In the genomic region with DNA sequence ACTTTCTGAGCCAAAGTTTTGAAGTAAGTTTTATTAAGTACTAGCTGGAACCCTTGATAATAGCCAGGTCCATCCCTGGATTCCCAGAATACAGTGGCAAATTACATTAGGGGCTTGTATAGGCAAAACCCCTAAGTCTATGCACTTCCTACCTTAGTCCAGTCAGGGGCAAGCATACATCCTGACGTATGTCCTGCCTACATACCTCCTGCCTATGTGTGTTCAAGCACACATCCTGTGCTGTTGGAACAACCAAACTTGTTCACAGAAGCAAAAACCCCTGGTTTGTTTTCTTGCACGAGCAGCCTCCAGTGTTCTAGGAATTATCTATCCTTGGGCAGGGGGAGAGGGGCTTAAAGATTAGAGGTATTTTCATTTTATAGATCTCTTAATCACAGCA, we compare ENCODE assay signal across 24 mouse cellular contexts.
DNase-seq lines count a peak whose midpoint lies in the region; ATAC-seq lines count a peak whose summit lies in the region.
"Had no signal": no experiment of that assay in that cellular context is flagged by ENCODE, and none has a peak within 500 bp of the region (broad histone marks: within the 10 kb centered on the region; RNA-seq: fewer than 3 reads in every experiment).

No protein-coding gene starts in this region.

- no peak overlapping the region; the same call in 1 of the 2 replicates for H3K27ac ChIP-seq in liver, embryonic 11.5 days (ENCODE audit: low read depth, low read length)
- peak overlapping the region; percentile 14; the same call in 1 of the 2 replicates for H3K27ac ChIP-seq in liver, embryonic 13.5 days
- H3K27ac ChIP-seq in hindbrain, embryonic 10.5 days: no peak overlapping the region
- H3K27ac ChIP-seq: forebrain, embryonic 10.5 days; forebrain, embryonic 13.5 days; gastrocnemius, adult 2 months; heart, embryonic 15.5 days; hindbrain, embryonic 12.5 days; hindbrain, embryonic 15.5 days had no signal

- ATAC-seq in liver, embryonic 11.5 days (replicated peaks; ENCODE audit: low FRiP score): no peak
- ATAC-seq in liver, embryonic 13.5 days (ENCODE audit: low read depth): no peak
- ATAC-seq: activated CD4-positive, CD25-positive, alpha-beta regulatory T cell, adult 4 months; forebrain, embryonic 13.5 days; forebrain, postnatal 0 days had no signal

- WGBS in liver, embryonic 11.5 days: 52% methylated on average over 2 of the region's 2 CpGs
- 45% methylated on average over 2 of the region's 2 CpGs for WGBS in liver, embryonic 13.5 days (ENCODE audit: insufficient replicate concordance)
- WGBS in hindbrain, embryonic 10.5 days: 60% methylated on average over 2 of the region's 2 CpGs

- H3K27me3 ChIP-seq in liver, embryonic 11.5 days (replicated peaks; ENCODE audit: control insufficient read depth, insufficient read depth, low read length): no peaks in the 10 kb centered on the region
- H3K27me3 ChIP-seq in liver, embryonic 13.5 days: no peaks in the 10 kb centered on the region
- H3K27me3 ChIP-seq in hindbrain, embryonic 10.5 days (ENCODE audit: insufficient read depth, poor library complexity, severe bottlenecking): no peaks in the 10 kb centered on the region
- H3K27me3 ChIP-seq: forebrain, embryonic 13.5 days; heart, embryonic 12.5 days; heart, embryonic 15.5 days; hindbrain, embryonic 12.5 days; hindbrain, embryonic 15.5 days had no signal

- H3K4me2 ChIP-seq in liver, embryonic 11.5 days: no peak overlapping the region
- no peak overlapping the region for H3K4me2 ChIP-seq in liver, embryonic 13.5 days
- H3K4me2 ChIP-seq: forebrain, embryonic 13.5 days; heart, embryonic 12.5 days; heart, embryonic 15.5 days; hindbrain, embryonic 12.5 days; hindbrain, embryonic 15.5 days had no signal

- H3K4me3 ChIP-seq in liver, embryonic 11.5 days (ENCODE audit: low read depth, low read length): no peak overlapping the region
- H3K4me3 ChIP-seq in liver, embryonic 13.5 days (replicated peaks): no peak overlapping the region
- no peak overlapping the region for H3K4me3 ChIP-seq in hindbrain, embryonic 10.5 days
- H3K4me3 ChIP-seq: forebrain, embryonic 10.5 days; forebrain, embryonic 13.5 days; gastrocnemius, adult 2 months; heart, embryonic 12.5 days; heart, embryonic 15.5 days; hindbrain, embryonic 12.5 days; hindbrain, embryonic 15.5 days had no signal

- no peaks in the 10 kb centered on the region for H3K36me3 ChIP-seq in liver, embryonic 11.5 days (ENCODE audit: control insufficient read depth, insufficient read depth, low read length)
- no peaks in the 10 kb centered on the region for H3K36me3 ChIP-seq in liver, embryonic 13.5 days
- H3K36me3 ChIP-seq in hindbrain, embryonic 10.5 days: no peaks in the 10 kb centered on the region
- H3K36me3 ChIP-seq: forebrain, embryonic 10.5 days; heart, embryonic 12.5 days; heart, embryonic 15.5 days; hindbrain, embryonic 12.5 days; hindbrain, embryonic 15.5 days had no signal

- DNase-seq in liver, embryonic 11.5 days (ENCODE audit: low spot score): peak; percentile 7
- DNase-seq in liver: no peak
- peak; percentile 23 for DNase-seq in A20 (ENCODE audit: low read depth, low spot score)
- DNase-seq in liver, embryonic 13.5 days: no peak
- DNase-seq in gastrocnemius, postnatal 4 days (ENCODE audit: low spot score in 2 of 2): no peak
- no peak for DNase-seq in hindbrain, embryonic 10.5 days (ENCODE audit: low spot score)
- DNase-seq: adrenal gland, postnatal 10 days; adrenal gland, postnatal 36 days; cerebellum, adult 18-20 months; cerebellum, adult 9-10 months; cerebellum, postnatal 14 days; forebrain, postnatal 0 days; gastrocnemius, adult 2 months; gastrocnemius, postnatal 14 days; heart, adult 18-20 months; heart, postnatal 10 days; heart, postnatal 36 days had no signal

- no peaks in the 10 kb centered on the region for H3K4me1 ChIP-seq in liver, embryonic 11.5 days (replicated peaks; ENCODE audit: control insufficient read depth, insufficient read depth, low read length)
- H3K4me1 ChIP-seq in liver, embryonic 13.5 days (replicated peaks): peaks cover 24% of the 10 kb centered on the region
- no peaks in the 10 kb centered on the region for H3K4me1 ChIP-seq in hindbrain, embryonic 10.5 days (replicated peaks)
- H3K4me1 ChIP-seq: forebrain, embryonic 13.5 days; heart, embryonic 12.5 days; heart, embryonic 15.5 days; hindbrain, embryonic 12.5 days; hindbrain, embryonic 15.5 days had no signal

- no peak overlapping the region for H3K9ac ChIP-seq in liver, embryonic 11.5 days (ENCODE audit: low read depth, low read length)
- no peak overlapping the region for H3K9ac ChIP-seq in liver, embryonic 13.5 days
- H3K9ac ChIP-seq: forebrain, embryonic 13.5 days; forebrain, postnatal 0 days; heart, embryonic 12.5 days; heart, embryonic 15.5 days; hindbrain, embryonic 12.5 days; hindbrain, embryonic 15.5 days had no signal

- H3K9me3 ChIP-seq in liver, embryonic 11.5 days (ENCODE audit: control insufficient read depth, low read length): no peaks in the 10 kb centered on the region
- no peaks in the 10 kb centered on the region for H3K9me3 ChIP-seq in liver, embryonic 13.5 days (replicated peaks)
- H3K9me3 ChIP-seq in hindbrain, embryonic 10.5 days: no peaks in the 10 kb centered on the region
- H3K9me3 ChIP-seq: forebrain, embryonic 10.5 days; forebrain, embryonic 13.5 days; heart, embryonic 12.5 days; heart, embryonic 15.5 days; hindbrain, embryonic 12.5 days; hindbrain, embryonic 15.5 days had no signal

Comparison
In these comparisons a context has a peak if more than half of its experiments do, and no peak if none do; other contexts are left out.
1. DNase-seq: peak in liver, embryonic 11.5 days (single experiment) and A20 (single experiment); none in liver (single experiment), liver, embryonic 13.5 days (single experiment), gastrocnemius, postnatal 4 days (0 of 2) and hindbrain, embryonic 10.5 days (single experiment).